Mouse (Mus musculus) layer of hippocampus, adult 11-12 months (tissue): ENCODE results near the gene Kif11.
A peak's percentile ranks its signal among the peaks of the same experiment; 100 is the strongest.

ENCODE experiments used
- DNase-seq: peaks from one replicate; pipeline ENCODE4 v3.0.0; 2022; ENCODE audit warnings: low spot score

Kif11 gene

DNA sequence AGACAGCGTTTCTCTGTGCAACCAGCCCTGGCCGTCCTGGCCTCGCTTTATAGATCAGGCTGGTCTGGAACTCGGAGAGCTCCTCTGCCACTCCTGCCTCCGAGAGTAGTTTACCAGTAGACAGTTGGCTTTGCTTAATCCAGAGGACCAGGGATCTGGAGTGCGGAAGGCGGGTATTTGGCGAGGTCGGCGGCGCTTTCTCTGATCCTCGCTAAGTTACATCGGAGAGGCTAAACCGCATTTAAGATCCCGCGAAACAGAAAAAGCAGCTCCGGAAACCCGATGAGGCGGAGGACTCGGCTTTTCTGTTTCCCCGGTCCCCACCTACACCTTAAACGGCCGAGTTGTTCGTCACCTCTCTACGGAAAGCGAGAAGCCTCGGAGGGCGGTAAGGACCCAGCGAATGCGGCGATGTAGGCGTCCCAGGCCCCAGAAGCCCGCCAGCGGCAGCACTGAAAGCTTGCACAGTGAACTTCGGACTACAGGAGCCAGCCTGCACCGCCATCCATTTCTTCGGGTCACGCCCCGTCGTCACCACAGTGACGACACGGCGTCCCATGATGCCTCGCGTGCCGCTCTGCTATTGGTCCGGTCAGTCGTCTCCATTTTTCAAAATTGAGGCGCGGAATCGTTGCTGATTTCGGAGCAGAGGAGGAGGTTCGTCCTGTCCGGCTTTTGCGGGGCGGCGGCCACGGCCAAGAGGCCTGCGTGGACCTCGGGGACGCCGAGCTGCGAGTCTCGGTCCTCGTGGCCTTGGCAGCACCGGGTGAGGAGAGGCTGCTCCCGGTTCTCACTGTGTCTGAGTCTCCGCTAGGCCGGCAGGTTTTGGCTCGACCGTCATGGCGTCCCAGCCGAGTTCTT is at the start of gene Kif11:
Gene Kif11, plus strand, starts transcription at position 649 of the 861 bp plus-strand sequence.
- DNase-seq, result peak; percentile 97

- DNase-seq, result no peak
Measured at GRCm38 (mm10) chr19:37327216-37327615, 49.0 kb upstream of the Kif11 start.

- DNase-seq, result no peak
Measured at GRCm38 (mm10) chr19:37332726-37333125, 43.5 kb upstream of the Kif11 start.

DNA sequence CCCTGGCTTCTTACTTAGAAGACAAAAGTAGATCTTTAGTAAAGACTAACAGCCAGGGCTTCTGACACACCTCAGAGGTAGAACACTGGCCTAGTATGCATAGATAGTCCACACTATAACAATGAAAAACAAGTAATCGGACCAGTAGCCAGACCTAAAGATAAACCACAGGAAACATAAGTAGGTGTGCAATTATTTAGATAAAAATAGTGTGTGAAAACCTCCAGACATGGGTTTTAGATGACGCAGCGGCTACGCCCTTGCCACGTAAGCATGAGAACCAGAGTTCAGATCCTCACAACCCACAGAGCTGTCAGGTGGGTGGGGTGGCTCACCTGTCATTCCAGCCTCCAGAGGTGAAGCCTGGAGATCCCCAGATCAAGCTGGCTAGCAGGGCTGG is 42.8 kb upstream of the Kif11 start:
- DNase-seq, result no peak

DNA sequence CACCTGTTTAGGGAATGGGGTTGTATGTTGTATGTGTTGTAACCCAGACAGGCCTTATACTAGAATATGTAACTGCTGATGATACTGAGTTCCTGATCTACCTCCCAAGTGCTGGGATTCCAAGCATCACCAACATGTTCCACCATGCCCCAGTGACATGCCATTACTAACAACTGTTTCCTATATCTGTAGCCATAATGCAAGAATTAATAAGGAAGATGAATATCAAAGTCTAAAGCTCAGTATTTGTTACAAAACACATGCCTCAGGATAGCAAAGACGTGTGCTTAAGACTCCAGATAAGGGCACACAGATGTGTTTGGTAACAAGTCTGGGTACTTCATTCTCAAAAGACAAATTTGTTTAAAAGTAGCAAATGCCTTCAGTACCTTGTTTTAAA is 40.8 kb upstream of the Kif11 start:
- no peak for DNase-seq

DNA sequence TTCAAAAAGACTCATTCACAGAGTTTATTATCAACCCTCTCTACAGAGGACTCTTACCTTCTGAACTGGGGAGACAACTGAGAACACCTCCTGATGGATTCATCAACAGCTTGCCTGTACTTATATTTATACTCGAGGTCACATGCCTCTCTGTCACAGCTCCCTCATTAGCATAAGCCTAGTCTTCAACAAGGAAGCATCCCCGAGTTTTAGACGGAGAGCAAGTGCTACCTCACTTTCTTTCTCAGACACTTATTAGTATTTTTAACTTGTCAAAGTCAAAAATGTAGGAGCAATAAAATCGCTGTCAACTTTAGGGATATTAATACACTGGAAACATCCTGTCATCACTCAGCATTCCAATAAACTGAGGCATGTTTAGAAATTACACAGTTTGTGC is 38.5 kb upstream of the Kif11 start, which contains the start of gene Ide:
Gene Ide, minus strand, starts transcription at position 101 of the 400 bp plus-strand sequence.
- no peak for DNase-seq

DNA sequence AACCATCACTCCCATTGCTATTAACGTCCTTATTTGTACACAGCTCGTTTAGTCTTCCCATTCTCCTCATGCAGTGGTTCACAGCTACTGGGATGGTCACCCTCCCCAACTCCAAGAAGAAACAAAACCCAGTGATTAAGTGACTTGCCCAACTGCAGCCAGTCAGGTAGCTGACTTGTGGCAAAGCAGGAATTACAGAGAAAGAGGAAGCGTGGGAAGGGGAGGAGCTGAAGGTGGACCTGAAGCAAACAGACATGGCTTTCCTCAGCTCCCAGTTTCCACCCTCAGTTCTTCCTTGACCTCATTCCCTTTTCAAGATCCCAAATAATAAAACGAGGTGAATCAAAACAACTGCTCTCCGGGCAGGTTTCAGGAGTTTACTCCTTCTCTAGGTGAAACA is 35.7 kb upstream of the Kif11 start:
- DNase-seq, result no peak

- DNase-seq, result no peak
Measured at GRCm38 (mm10) chr19:37340931-37341330, 35.3 kb upstream of the Kif11 start.

DNA sequence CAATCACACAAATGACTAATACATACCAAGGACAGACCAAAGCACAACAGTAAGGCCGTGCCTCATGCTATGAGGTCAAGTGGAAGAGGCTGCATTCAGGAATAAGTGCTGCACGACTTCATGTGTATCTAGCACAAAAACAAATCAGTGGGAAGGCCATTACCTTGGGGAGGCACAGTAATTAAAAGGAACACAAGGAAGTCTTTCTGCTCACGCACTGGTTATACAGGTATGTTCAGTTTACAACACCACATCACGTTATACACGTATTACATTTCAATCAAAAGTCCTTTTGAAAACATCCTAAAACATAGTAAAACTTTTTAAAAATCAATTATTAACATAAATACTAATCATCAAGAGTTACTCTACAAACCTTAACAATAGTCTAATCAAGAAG is 32.3 kb upstream of the Kif11 start:
- no peak for DNase-seq

DNA sequence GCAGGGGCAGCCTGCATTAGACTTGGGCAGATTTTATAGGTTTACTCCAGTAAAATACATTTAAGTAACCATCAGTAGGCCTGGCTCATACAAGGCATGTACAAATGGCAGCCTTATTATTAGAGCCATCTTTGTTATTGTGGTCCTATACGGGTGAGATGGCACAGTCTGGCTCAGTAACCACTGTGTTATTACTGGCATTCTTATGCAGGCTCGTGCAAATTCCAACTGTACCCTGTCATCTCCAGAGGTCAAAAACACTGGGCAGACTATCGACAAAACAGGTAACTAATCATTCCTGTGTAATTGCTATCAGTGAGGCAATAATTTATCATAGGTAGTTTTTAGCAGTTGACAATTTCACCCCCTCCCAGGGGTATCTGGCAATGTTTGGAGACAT is 29.9 kb upstream of the Kif11 start:
- no peak for DNase-seq

GRCm38 (mm10) chr19:37348331-37348730 is 27.9 kb upstream of the Kif11 start:
- no peak for DNase-seq

DNA sequence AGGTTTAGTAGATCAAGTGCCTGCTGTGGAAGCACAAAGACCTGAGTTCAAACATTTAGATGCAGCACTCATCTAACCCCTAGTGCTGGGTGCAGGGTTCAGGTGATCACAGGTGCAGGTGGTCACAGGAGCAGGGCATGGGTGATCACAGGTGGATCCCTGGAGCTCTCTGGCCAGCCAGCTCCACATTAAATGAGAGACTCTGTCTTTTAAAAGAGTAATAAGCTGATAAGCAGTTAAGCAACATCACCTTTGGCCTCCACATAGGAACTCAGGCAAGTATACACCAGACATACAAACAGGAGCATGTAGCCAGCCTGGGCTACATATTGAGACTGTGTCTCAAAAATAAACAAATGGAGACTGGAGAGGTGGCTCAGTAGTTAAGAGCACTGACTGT is 27.3 kb upstream of the Kif11 start:
- DNase-seq, result no peak

GRCm38 (mm10) chr19:37352756-37353155 is 23.4 kb upstream of the Kif11 start:
- no peak for DNase-seq

- DNase-seq, result no peak
Measured at GRCm38 (mm10) chr19:37353331-37353730, 22.9 kb upstream of the Kif11 start.

- DNase-seq, result no peak
Measured at GRCm38 (mm10) chr19:37360044-37360443, 16.2 kb upstream of the Kif11 start.

DNA sequence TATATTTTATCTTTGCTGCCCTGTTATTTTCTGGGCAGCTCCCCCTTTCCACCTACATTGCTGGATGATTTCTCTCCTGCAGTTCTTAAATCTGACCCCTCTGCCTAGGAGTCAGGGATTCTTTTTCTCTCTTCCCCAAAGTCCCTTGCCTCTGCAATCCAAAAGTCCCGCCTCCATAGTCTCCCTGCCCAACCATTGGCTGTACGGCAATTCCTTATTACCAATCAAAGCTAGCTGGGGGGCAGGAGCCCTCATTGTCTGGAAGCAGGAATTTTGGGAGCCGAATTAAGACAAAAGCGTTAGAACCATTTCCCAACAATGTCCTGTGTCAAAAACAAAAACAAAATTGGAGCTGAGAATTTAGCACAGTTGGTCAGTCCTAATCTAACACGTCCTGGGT is 13.7 kb upstream of the Kif11 start:
- DNase-seq, result no peak

GRCm38 (mm10) chr19:37363128-37363939 is 12.9 kb upstream of the Kif11 start:
- DNase-seq, result peak; percentile 42

DNA sequence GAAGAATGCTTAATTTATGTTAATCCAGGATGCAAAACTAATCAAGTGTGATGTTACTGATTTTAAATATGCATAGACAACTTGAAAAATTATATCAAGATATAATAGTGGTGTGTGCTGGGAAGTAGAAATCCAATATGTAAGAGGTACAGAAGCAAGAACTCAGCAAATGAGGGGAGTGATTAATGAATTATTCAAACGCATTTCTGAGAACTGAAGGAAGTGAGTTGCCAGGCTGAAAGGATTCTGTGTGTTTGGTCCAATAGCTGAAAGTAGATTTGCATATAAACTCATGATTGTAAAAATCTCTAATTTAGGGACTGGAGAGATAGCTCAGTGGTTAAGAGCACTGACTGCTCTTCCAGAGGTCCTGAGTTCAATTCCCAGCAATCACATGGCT is 7.2 kb upstream of the Kif11 start:
- no peak for DNase-seq

- no peak for DNase-seq
Measured at GRCm38 (mm10) chr19:37369921-37370320, 6.3 kb upstream of the Kif11 start.

DNA sequence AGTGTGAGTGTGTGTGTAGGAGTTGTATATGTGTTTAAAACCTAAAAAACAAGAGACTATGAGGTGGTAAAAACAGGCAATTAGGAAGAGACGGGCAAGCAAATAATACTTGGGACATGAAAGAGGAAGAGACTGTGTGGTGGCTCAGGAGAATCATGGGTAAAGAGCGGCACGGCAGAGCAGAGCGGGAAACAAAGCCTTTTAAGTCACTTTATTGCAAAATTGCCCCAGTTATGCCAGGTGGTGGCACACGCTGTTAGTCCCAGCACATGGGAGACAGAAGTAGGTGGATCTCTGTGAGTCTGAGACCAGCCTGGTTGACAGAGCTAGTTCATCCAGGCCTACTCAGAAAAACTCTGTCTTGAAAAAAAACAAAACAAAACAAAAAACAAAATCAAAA is 5.8 kb upstream of the Kif11 start:
- DNase-seq, result peak; percentile 7

- no peak for DNase-seq
Measured at GRCm38 (mm10) chr19:37374941-37375754, 1.1 kb upstream of the Kif11 start.

DNA sequence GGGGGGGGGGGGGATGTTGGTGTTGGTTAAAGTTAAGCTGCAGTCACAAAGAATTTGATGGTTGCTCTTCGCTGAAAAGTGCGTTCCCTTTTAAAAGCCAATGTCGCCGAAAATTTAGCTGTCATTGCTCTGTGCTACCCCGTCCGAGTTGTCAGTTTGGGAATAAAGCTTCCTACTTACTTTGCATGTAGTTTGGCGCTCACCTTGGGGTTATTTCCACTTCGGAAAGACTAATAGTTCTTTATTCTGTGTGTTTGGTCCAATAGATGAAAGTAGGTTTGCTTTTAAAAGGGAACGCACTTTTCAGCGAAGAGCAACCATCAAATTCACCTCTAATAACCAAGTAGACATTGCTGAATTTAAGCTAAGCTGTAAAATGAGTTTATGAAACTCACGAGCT is 638 bp downstream of the Kif11 start:
- no peak for DNase-seq
